Mouse (Mus musculus) cortical plate, adult 2 months (tissue): ENCODE data around the gene Fbxl8. TPM values are rescaled to one million over a fixed set of nuclear protein-coding genes. Genes with fewer than 3 reads are reported as not detected.
A peak's percentile ranks its signal among the peaks of the same experiment; 100 is the strongest.

ENCODE experiments used
- H3K27ac ChIP-seq: fragments of 200-500 bp; 2 replicates; pipeline ENCODE4 v1.5.1; 2012; ENCODE audit warnings: low read length, control low read depth, inconsistent platforms; ENCODE audit not compliant: insufficient read depth
- H3K4me1 ChIP-seq: fragments of 200-500 bp; 2 replicates; pipeline ENCODE4 v1.6.1; 2011; ENCODE audit warnings: low read length; ENCODE audit not compliant: control insufficient read depth, insufficient read depth
- H3K4me3 ChIP-seq: fragments of 200-500 bp; 2 replicates; pipeline ENCODE4 v1.5.1; 2011; ENCODE audit warnings: mild to moderate bottlenecking, low read length, control low read depth; ENCODE audit not compliant: insufficient read depth
- CTCF ChIP-seq: fragments of 200-500 bp; IDR thresholded peaks from 2 replicates; pipeline ENCODE4 v1.5.1; 2011; ENCODE audit warnings: mild to moderate bottlenecking, control low read depth, low read length; ENCODE audit not compliant: insufficient read depth; ENCODE audit errors: extremely low read depth
- POLR2A ChIP-seq: fragments of 200-500 bp; IDR thresholded peaks from 2 replicates; pipeline ENCODE4 v1.6.1; 2011; ENCODE audit warnings: mild to moderate bottlenecking, low read length, control low read depth; ENCODE audit not compliant: insufficient read depth; ENCODE audit errors: extremely low read depth
- polyA plus RNA-seq: library from polyadenylated mRNA; depleted of rRNA; stranded (reverse); fragments of >200 nt; gene quantifications from 2 replicates; pipeline ENCODE4 v1.2.3, GENCODE M21; 2012

The Fbxl8 gene
- polyA plus RNA-seq, 1 experiment, result 2.2 TPM

- TF ChIP-seq POLR2A (no peak), CTCF (no peak)
- H3K4me3 ChIP-seq, result no peak overlapping the region
- no peaks in the 10 kb centered on the region for H3K4me1 ChIP-seq
- H3K27ac ChIP-seq, result no peak overlapping the region
Measured at GRCm38 (mm10) chr8:105233126-105233935, 31.1 kb upstream of the Fbxl8 start.

DNA sequence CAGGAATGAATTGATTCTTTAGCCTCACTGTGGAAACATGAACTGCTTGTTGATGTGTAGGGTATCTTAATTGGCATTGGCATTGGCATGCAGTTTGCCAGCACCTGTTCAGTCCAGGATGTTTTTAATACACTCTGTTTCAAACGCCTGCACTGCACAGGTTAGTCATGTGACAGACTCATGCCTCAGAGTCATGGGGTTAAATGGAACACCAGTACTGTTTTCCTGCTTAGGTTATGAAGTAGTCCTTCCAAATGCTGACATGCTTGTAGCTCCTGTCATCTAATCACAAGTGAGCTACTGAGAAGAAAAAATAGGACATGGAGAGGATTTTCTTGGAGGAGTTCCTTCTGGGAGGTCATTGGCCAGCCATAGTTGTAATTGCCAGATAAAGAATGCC lies 29.2 kb upstream of the Fbxl8 start:
- TF ChIP-seq CTCF, result no peak
- no peak for TF ChIP-seq POLR2A
- Histone ChIP-seq H3K27ac (no peak overlapping the region), H3K4me1 (no peaks in the 10 kb centered on the region), H3K4me3 (no peak overlapping the region)

DNA sequence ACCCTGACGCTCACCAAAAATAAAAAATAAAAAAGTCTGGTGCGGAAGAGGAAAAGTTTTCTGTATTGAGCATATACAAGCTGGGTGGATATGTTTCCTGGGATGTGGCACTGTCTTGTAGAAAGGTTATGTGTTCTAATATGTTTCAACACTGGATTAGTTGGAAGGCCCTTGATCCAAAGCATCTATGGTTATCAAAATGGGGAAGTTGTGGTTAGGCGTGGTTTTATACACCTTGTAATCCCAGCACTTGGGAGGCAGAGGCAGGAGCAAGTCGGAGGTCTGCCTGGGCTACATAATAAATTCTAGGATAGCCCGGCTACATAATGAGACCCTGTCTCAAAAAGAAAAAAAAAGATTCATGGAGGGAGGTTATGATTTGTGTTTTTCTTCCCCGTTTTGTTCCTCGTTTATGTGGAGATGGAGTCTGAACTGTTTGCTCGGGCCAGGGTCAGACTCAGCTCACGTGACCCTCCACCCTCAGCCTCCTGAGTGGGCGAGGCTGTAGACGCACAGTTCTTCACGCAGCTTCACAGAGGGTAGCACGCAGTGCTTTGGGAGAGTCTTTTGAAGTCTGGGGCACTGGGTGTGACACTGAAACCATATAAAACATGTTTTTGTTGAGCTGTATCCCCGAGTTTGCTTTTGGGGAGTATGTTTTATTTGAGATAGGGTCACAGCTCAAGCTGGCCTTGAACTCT lies 26.9 kb upstream of the Fbxl8 start:
- TF ChIP-seq CTCF (no peak), POLR2A (no peak)
- no peaks in the 10 kb centered on the region for H3K4me1 ChIP-seq
- H3K27ac ChIP-seq, result no peak overlapping the region
- H3K4me3 ChIP-seq, result no peak overlapping the region

DNA sequence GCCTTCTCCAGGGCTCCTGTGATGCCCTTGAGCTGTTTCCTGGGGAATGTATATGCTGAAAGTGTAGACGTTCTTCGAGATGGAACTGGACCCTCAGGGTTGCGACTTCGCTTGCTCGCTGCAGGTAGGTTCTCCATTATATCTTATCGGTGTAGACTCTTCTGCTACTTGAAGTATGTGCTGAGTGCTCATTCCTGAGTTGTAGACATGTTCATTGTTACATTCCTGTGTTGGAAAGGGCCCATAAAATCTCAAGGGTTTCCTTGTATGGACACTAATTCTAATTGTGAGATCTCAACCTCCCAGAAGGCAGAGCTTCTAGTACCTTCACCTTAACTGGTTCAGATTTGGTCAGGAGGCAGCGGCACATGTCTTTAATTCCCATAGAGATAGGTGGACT lies 23.4 kb upstream of the Fbxl8 start:
- Histone ChIP-seq H3K4me1 (no peaks in the 10 kb centered on the region), H3K27ac (no peak overlapping the region), H3K4me3 (no peak overlapping the region)
- TF ChIP-seq CTCF (no peak), POLR2A (no peak)

DNA sequence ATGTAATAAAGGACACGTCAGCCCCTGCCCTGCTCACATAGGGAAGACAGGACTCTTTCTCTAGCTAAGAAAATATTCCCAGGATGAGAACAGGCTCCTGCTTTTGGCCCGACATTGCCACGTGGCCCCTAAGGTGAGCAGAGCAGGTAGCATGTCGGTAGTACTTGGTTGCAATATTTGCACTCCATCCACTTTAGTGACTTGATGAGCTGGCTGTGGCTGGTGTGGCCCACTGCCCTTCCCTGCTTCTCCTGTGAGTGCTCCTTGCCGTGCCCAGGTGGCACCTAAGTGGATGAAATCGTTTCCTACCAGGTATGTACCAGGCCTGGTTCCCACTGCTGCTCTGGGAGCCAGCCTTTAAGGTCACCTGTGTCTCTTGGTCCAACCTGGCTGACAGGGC lies 12.5 kb upstream of the Fbxl8 start:
- Histone ChIP-seq H3K4me3 (no peak overlapping the region), H3K27ac (no peak overlapping the region), H3K4me1 (no peaks in the 10 kb centered on the region)
- TF ChIP-seq POLR2A (no peak), CTCF (no peak)

- H3K4me3 ChIP-seq, result no peak overlapping the region
- TF ChIP-seq CTCF (no peak), POLR2A (no peak)
- H3K27ac ChIP-seq, result no peak overlapping the region
- H3K4me1 ChIP-seq, result no peaks in the 10 kb centered on the region
Measured at GRCm38 (mm10) chr8:105252680-105253537, 11.5 kb upstream of the Fbxl8 start.

DNA sequence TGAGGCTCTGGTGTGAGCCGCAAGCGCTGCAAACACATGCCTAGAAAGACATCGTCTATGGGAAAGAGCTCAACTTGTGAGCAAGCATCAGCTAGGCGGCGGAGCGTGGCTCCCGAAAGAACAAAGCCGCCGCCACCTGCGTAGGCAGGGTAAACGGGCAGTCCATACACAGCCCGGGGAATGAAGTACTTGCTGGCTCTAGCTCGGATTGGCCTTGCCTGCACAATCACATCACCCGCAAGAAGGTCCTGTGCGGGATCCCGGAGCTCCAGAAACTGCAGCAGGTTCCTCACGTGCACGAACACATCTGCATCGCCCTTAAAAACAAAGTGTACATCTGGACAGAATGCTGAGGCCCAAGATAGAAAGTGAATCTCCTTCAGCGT lies 10.7 kb upstream of the Fbxl8 start:
- TF ChIP-seq POLR2A (no peak), CTCF (no peak)
- Histone ChIP-seq H3K27ac (no peak overlapping the region), H3K4me1 (no peaks in the 10 kb centered on the region), H3K4me3 (peak overlapping the region; percentile 58; the same call in 1 of the 2 replicates)

DNA sequence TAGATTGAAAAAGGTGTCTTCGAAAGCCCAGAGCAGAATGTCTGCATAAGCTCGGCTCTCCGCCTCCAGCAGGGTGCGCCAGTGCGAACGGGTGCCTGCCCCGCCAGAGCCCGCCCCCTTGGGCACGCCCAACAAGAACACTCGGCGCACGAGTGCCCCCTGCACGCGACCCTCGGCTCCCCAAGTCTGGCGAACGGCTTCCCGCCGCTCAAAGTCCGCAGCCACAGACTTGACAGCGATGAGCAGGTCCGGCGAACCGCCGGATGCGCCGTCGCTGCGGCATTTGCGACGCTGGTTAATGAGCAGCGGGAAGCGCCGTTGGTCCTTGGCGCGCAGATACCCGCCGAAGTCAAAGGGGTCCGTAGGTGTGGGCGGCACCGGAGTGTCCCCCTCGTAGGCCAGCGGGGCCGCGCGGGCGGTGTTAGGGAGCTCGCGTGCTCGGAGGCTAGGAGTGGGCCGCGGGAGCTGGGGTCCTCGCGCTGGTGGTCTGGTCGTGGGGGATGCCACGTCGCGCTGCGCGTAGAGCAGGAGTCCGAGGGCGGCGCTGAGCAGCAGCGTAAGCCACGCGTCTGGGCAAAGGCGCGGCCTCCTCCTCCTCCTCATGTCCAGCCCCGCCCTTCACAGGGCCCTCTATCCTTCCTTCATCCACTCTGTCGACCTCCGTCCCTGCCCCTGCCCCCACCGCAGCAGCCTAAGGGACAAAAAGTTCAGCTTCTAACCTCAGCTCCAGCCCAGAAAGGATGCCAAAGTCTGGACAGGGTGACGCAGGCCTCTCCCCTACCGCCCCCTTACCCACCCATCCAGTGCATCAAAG lies 10.1 kb upstream of the Fbxl8 start:
- Histone ChIP-seq H3K27ac (no peak overlapping the region; the same call in 1 of the 2 replicates), H3K4me3 (peak overlapping the region; percentile 58), H3K4me1 (no peaks in the 10 kb centered on the region)
- TF ChIP-seq CTCF (peak; percentile 58), POLR2A (peak; percentile 7; the same call in 1 of the 2 replicates)
